Mouse (Mus musculus) lung, adult 2 months (tissue): ENCODE data around the gene Vti1a.

ENCODE experiments used
- CTCF ChIP-seq: fragments of 200-500 bp; IDR thresholded peaks from 2 replicates; pipeline ENCODE4 v1.5.1; 2011; ENCODE audit warnings: mild to moderate bottlenecking, low read length, control low read depth; ENCODE audit not compliant: insufficient read depth
- POLR2A ChIP-seq: fragments of 200-500 bp; IDR thresholded peaks from 2 replicates; pipeline ENCODE4 v1.6.1; 2011; ENCODE audit warnings: low read depth, mild to moderate bottlenecking, control low read depth, low read length, borderline replicate concordance; ENCODE audit errors: extremely low read depth

- TF ChIP-seq CTCF (no peak), POLR2A (no peak)
Measured at GRCm38 (mm10) chr19:55652693-55653265, 336.7 kb downstream of the Vti1a start.
